Mouse (Mus musculus) kidney, postnatal 4 days (tissue): ENCODE data around the gene Ddhd1.
"Not testable (repeated sequence)": the region's sequence is repeated elsewhere in the genome, so short reads cannot be mapped to it uniquely, and the experiment has no call there.

Source experiments
- DNase-seq, 2 experiments: peaks; one replicate each; pipeline ENCODE4 v3.0.0; 2021; ENCODE audit warnings: mixed read lengths in 2 of 2

Gene Ddhd1

DNA sequence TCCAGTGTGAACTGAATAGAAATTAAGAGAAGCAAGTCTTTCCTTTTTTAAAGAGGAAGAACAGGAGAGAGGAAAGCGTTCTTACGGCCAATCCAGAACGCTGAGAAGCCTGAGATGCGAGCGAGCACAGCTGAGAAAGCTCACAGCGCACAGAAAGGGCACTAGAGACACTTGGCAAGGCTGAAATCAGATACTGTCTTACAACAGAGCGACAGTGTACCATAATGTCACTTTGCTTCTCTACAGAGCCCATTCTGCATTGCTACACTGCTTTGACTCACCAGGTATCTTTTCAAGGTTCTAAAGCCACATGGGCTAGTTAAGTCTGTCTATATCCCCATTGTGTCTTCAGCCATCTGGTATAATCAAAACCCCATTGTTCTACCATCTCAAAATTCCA lies 13.7 kb downstream of the Ddhd1 start:
- no peak for DNase-seq

DNA sequence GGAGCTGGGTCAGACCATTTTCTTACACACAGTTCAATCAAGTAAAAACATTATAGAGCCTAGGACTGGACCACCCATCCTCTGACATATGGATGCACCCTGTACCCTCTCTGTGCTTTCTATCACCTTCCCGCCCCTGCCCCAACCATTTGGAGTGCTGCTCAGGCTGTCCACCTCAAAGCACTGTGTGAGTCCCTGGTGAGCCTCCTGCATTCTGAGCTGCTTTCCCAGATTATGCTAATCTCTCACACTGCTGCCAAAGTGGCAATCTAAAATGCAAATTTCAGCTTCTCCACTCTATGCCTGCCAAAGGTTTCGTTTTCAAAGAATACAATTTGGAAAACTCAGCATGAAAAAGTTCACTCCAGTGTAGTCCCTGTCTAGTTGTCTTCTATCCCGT lies 14.5 kb downstream of the Ddhd1 start:
- DNase-seq = no peak

DNA sequence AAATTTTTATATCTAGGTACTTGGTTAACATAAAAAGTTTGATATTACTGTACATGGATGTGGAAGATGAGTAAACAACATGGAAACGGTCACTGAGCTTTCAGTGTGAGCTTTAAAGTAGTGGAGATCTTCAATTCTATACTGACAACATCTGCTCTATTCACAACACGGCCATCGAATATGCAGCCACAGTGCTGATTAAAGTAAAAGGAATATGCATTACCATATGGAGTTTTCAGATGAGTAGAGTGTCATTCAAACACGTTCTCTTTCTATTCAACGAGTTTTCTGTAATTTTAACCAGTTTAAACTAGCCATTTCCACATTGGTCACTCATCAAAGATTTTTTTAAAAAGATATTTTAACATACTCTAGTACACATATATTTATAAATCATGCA lies 15.1 kb downstream of the Ddhd1 start:
- no peak for DNase-seq

DNA sequence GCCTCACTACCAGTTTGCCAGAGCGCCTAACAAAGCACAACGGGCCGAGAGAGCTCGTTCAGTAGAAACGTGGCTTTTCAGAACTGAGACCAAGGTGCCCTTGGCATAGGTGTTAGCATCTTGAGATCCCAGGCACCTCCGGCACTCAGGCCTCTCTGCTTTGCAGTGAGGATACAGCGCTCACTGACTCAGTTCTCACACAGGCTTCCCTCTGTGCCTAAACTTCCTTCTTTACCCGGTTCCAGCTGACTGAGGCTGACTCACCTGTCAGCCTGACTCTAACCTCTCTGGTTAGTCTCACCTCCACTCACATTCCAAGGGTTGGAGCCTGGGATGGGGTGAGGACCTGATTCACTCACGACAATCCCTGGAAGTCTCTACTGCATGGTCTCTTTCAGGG lies 15.7 kb downstream of the Ddhd1 start:
- no peak for DNase-seq

DNA sequence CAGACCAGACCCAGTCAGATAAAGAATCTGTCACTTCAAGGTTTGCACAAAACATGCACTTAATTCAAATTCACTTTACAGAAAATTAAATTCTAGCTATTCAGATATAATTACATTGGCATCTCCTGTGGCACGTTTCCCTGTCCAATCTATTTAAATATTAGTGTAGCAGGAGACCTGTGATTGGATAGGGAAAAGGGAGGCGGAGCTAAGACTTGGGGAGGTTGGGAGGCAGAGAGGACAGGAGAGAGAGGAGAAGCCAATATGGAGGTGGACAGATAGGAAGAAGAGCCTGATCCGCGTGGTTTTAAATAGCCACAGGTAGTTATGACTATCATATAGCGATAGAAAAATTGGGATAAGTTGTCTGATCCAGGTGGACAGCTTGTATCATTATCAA lies 19.2 kb downstream of the Ddhd1 start:
- no peak for DNase-seq

DNA sequence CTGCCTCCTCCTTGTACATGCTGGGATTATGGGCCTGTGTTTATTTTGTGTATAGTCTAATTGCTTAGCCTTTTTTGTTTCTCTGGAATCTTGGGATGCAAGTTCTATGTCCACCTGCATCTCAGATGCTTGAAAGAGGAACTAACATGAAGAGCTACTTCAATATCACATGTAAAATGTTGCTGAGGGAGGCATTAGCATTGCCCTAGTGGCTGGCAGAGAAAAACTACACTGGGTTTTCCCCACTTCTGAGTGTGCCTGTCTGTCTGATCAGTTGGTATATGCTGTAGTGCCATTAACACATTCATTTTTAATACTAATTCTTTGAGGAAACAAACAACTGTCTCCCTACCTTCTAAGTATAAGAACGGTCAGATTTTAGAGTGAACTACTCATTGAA lies 22.4 kb downstream of the Ddhd1 start:
- no peak for DNase-seq

DNA sequence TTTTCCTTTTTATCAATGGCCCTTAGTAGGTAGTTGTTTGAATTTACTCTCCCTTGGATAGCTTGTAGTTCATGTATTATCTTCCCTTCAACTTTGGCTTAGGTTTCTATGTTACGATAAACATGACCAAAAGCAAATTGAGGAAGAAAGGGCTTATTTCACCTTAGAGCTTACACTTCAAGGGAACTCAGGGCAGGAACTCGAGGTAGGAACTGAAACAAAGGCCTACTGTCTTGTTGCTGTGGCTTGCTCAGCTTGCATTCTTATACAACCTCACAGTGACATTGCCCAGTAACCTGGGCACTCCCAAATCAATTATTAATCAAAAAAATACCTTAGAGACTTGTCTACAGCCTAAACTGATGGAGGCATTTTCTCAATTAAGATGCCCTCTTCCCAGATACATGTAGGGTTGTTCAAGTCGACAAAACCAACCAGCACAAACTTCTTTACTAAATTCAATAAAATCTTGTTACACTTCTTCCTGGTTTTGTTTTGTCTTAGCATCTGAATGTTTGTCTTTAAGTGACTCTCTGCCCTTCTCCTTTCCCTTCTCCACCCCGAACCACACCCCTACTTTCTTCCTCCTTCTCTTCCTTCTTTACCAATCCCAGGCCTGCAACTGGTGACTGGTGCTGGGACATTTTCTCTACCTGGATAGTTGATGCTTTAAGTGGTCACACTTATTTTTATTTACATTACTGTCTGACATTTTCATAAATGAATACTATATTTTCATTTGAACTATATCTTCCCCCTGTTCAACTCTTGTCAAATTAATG lies 25.0 kb downstream of the Ddhd1 start:
- DNase-seq = no peak

DNA sequence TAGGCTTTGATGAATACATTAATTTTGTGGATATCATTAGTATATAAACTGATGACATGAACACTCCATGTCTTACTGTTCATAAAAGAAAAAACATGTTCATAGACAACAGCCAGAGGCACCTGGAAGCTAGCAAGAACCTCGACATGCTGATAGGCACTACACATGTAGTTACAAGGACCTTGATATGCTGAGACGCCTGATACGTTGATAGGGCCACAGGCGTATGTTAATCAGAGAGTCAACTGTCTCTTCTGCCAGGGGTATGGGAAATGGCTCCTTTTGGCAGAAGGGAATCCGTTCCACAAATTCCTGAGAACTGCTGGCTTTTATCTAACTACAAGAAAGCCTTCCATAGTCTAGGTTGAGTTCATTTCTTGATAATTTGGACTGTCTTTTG lies 27.4 kb downstream of the Ddhd1 start:
- no peak for DNase-seq

DNA sequence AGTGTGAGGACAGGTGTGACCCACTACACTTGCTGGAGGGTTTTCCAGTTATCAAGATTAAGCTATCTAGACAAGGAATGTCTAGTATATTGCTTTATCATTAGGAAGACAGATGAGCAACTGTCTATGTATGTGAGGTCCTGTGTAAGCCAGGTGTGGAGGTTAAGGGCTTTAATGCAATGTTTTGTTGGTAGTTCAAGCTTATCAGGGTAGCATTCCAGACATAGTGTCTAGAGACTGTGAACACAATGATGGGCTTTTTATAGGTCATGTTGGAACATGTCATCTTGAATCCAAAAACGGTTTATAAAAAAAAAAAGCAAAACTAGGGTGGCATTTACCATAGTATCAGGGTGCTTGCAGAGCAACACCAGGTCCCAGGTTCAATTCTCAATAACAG lies 28.0 kb downstream of the Ddhd1 start:
- no peak for DNase-seq

DNA sequence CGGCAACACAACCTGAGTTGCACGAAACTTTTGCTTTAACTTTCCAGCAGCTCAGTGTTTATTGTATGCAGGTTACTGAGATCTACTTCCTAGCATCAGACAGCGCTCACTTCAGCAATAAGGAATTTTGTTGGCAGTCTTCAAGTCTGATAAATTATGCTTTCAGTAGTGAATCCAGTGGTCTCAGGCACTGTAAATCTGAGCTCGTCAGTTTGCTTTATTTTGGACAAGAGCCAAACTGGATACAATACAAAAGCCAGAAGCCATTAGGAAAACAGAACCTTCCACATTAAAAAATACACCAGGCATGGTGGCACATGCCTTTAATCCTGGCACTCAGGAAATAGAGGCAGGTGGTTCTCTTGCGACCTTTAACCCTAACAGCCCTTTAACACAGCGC lies 39.6 kb downstream of the Ddhd1 start:
- DNase-seq = no peak

DNA sequence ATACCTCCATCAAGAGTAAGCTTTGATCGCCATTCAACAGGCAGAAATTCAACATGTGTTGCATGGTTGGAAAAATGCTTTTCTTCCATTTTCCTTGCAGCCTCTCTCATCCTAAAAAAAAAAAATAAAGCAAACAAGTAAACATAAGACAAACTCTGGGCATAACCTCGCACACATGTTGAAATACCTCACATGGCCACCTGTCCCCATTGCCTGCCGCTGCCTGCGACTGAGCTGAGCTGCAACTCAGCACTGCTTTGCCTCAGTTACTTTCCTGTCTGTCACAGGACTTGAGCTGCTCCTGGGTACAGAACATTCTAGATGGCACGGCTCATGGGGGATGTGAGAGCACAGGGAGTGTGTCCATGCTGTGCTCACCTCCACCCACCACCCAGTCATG lies 41.4 kb downstream of the Ddhd1 start:
- no peak for DNase-seq

DNA sequence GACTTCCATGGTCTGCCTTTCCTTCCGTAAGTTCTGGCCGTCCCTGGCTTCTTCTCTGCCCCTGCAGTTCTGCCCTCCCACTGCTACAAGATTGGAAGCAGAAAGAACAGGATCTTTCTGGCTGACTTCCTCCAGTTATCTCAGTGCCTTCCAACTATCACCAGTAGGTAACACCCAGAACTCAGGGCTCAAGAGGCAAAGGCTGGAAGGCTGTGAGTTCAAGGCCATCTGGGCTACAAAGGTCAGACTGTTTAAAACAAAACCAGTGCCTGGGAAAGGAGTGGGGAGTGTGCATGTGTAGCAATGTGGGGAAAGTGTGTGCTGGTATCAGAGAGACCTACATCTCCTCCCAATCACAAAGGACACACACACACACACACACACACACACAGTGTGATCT lies 42.2 kb downstream of the Ddhd1 start:
- no peak for DNase-seq

DNA sequence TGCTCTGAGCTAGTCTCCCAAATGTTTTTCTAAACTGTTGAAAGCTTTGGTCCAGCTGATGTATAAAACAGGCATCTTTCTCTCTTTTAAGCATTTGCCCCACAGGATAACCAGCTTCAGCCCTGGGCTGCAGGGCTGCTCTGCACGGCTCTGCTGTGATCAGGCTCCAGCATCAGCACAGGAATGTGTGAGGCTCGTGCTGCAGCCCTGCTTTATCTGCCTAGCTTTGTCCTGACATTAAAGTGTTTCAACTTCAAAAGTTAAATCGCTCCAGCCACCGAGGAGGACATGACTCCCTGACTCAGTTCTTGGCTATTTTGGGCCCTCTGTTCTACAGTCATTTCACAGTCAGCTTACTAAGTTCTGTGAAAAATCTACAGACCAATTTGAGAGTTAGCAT lies 43.1 kb downstream of the Ddhd1 start:
- DNase-seq = no peak

DNA sequence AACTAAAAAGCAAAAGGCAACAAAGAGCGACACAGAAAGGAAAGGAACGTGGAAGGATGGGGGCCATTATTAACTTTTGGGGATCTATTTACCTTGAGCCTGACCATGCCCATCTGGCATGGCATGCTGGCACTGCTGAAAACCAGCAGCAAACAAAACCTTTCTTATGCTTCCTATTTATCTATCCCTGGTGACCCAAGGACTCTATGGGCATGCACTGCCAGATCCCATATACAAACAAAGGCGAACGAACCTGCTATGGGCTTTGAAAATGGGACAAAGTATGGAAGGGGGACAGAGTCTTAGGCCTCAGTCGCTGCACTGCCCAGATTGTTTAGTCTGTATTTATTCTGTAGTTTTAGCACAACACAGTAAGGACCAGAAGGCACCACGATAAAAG lies 43.5 kb downstream of the Ddhd1 start:
- no peak for DNase-seq

DNA sequence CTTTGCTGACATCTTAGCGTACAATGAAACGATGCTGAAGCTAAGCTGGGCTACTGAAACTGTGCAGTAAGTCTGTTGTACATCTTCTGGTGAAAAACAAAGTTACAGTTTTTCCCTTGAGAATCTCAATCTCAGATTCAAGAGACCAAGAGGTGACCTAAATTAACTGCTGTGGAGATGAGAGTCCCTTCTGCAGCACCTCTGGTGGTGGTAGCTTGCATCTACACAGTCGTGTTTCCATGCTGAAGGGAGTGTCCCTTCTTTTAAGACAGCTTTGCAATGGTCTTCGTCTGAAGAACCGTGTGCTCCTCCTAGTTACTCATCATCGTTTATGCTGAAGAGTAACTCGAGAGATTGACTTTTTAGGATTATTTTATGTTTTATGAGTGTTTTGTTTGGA lies 46.3 kb downstream of the Ddhd1 start:
- DNase-seq = no peak

DNA sequence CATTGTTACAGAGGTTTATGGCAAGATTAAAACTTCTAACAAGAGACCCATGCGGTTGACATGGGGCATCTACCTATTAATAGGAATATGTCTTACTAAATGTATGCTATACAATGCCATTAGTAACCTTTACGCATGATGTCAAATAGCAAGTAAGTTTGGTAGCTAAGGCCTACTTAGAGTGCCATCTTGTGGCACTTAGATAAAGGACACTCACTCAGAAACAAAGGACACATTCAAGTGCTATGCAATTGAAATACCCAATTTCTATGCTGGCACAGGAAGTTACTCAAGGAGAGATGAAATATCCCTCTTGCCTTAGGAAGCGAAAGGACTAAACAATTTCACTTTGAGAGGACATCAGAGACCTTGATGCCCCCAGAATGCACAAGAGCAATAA lies 55.9 kb downstream of the Ddhd1 start:
- DNase-seq = no peak

DNA sequence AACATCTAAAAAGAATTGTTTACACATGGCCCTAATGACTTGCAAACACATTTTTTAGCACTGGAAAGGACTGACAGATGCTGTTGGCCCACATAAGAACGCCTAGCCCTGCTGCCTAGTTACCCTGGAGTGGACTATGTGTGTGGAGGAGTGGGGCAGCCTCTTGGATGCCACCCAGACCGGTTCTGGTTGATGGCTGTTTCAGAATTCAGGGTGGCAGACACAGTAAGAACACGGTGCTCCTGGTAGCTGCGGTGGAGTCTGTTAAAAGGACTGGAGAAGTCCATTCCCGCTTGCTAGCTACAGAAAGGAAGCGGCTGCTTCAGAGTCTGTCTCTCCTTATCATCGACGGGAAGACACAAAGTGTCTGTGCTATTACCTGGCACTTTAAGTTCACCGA lies 57.4 kb downstream of the Ddhd1 start:
- DNase-seq = no peak

DNA sequence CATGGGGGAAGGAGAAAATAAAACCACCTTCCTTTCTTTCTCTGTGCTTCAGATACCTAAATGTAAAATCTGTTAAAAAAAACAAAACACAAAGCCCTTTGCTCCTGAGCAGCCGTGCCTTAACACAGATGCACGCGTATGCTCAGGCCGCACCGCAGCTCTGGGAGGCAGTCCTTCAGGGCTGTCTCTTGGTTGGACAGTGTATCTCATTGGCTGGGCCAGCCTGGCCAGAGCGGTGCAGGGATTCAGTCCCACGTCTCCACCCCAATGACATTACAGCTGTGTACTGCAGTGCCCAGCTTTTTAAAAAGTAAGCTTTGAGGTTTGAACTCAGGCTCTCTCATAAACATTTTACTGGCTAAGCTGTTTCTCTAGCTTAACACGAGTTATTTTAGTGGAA lies 60.1 kb downstream of the Ddhd1 start:
- no peak for DNase-seq

DNA sequence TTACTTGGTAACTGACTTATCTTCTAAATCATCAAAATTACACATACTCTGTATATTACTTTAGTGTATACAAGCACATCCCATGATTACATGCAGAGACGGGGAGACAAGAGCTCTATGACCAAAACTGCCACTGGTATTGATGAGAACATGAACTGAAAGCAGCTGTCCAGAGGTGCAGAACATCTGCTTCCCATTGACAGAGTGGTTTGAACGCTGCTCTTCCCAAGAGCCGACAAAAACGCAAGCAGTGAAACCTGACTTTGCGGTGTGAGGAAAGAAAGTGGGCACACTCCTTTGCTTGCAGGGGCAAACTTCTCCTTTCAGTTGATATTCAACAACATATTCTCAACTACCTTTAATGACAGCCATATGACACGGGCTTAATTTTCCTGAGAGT lies 64.7 kb downstream of the Ddhd1 start:
- no peak for DNase-seq

DNA sequence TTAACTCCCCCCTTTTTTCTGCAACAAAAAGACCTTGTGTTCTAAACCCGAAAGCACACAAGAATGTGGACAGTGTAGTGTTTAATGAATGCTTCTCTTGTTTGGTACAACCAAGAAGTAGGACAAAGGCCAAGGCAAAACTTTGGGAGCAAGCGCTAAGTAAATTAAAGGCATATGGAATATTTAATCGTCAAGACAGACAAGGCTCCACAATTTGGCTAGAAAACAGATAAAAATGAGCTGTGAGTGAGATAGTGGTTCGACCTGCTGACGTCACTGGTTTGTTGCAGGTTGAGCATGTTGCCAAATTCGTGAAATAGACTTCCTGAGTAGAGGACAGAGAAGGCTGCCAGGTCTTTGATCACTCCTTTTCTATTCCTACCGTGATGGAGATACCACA lies 69.5 kb downstream of the Ddhd1 start:
- DNase-seq = no peak

DNA sequence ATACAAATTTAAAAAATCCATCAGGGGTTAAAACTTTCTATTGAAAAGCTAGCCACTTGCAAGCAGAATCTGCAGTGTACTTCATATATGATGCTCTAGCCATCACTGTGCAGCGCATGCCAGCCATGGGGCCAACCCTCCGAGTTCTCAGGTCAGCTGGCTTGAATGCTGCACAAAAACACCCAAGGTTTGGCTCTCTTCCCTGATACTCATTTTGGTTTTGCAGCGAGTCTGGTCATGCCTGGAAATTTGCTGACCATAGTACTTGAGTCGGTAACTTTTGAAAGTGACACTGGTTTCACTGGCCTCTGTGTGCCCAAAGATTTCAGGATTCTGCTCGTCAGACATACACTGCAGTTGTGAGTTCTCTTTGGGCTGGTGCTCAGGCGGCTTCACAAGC lies 70.4 kb downstream of the Ddhd1 start:
- DNase-seq = no peak

DNA sequence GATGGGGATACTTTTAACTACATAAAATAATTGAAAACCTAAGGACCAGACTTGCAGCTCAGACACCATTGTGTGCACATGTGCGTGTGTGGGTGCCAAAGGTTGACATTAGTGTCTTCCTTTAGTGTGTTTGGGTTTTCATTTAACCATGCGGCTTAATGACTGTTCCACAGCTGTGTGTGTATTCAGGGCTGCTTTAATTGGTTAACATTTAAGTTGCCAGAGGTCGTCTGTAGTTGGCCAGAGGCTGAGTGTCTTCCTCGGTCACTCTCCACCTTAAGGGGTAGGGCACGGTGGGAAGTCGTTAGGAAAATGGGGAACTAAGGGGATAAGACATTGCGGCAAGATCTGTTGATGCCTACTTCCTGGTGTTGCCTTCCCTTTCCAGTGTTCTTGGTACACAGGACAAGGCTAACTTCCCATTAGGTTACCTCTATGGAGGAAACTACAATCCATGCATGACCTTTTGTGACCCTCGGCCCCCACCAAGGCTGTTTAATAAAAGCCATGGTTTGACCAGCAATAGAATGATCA lies 74.4 kb downstream of the Ddhd1 start:
- DNase-seq = peak in 1 of 2 experiments; percentile 8

DNA sequence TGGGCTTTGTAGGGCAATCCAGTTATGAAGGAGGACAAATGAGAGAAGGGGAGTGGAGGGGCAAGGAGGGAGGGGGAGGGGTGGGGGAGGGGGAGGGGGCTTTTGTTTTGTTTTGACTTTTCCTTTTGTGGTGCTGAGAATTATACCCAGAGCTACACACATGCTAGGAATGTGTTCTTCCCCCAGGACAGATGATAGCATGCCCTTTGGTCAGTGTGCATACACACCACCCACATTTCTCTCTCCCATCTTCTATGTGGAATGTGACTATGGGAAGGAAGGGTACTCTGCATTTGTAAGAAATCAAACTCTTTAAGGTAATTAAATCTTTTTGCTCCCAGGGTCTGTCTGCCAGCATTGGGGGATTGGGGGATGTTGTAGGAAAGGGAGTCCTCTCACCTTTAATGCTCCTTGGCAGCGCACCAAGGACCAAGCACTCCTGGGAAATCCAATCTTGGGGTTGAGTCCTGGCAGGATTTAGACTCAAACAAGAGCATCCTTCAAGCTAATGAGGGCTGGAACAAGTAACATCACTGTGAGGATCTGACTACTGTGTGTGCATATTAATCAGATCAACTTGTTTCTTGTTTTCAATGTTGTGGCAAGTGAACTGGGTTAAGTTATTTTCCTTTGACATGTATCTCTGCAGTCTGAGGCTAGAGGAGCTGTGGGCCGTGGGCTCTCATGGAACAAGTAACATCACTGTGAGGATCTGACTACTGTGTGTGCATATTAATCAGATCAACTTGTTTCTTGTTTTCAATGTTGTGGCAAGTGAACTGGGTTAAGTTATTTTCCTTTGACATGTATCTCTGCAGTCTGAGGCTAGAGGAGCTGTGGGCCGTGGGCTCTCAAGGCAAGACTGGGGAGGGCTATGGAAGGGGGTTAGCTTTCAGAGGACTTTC lies 76.8 kb downstream of the Ddhd1 start:
- DNase-seq = not testable (repeated sequence)
